Mouse (Mus musculus) splenic B cell, adult 2 months (primary cell): ENCODE data around the gene Itih3.

ENCODE experiments used
- DNase-seq: peaks from one replicate; pipeline ENCODE4 v3.0.0-alpha.2; 2011; ENCODE audit warnings: low read depth, low spot score
- H3K27me3 ChIP-seq: 2 replicates; pipeline ENCODE4 v1.6.1; 2012; ENCODE audit warnings: mild to moderate bottlenecking, low read length, moderate library complexity, mixed read lengths; ENCODE audit not compliant: control insufficient read depth, poor library complexity, insufficient read depth, severe bottlenecking
- H3K36me3 ChIP-seq: 2 replicates; pipeline ENCODE4 v1.6.1; 2012; ENCODE audit warnings: mild to moderate bottlenecking, low read length, moderate library complexity, mixed read lengths; ENCODE audit not compliant: control insufficient read depth, poor library complexity, insufficient read depth, severe bottlenecking

Gene Itih3

DNA sequence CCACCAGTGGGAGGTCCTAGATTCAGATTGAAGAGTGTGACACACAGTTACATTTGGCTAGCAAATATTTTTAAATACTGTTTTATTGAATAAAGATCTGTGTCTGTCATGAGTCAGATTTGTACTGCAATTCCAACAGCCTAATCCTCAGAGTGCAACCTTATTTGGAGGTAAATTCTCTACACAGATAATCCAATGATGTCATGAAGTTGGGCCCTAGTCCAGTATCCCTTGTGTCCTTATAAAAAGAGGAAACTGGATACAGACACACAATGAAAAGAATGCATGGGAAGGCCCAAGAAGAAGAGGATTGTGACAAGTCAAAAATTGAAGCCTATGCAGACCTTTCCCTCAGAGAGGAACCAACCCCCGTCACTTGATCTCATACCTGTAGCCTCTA, 7.0 kb downstream of the Itih3 start:
- Histone ChIP-seq H3K36me3 (no peaks in the 10 kb centered on the region), H3K27me3 (no peaks in the 10 kb centered on the region)
- DNase-seq, result no peak

DNA sequence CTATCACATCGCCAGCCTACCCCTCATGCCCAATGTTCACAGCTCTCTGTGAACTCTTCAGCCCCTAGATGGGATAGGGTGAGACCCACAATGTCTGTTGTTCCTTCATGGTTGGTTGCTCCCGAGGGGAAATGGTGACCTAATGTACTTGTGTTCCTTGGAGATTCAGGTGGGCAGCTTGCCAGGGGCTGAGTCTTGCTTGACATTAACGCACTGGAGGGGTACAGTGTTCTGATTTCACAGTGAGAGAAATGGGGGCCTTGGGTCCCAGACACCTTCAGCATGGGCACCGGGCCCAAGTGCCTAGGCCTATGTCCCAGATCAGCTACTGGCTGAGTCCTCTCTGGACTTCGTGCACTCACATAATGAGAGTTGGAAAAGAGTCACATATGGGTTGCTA, 10.2 kb downstream of the Itih3 start:
- DNase-seq, result no peak
- H3K27me3 ChIP-seq, result no peaks in the 10 kb centered on the region
- no peaks in the 10 kb centered on the region for H3K36me3 ChIP-seq

DNA sequence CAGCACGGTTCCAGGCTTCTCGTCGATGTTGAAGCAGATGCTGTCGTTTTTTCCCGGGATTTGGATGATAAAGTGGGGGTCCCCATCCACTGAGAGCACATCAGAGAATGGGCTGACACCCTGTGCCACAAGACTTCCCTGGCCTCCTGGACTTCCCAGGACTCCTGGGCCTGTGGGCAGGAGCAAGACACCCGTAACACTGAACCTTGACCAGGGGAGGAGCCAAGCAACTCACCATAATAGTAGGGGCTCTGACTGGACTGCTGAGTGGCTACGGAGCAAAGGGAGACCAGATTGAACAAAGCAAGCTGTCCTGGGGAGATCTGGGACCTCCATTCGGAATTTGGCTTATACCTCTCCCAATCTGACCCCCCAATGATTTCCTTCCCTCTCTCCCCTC, 10.9 kb downstream of the Itih3 start:
- Histone ChIP-seq H3K27me3 (no peaks in the 10 kb centered on the region), H3K36me3 (no peaks in the 10 kb centered on the region)
- no peak for DNase-seq

DNA sequence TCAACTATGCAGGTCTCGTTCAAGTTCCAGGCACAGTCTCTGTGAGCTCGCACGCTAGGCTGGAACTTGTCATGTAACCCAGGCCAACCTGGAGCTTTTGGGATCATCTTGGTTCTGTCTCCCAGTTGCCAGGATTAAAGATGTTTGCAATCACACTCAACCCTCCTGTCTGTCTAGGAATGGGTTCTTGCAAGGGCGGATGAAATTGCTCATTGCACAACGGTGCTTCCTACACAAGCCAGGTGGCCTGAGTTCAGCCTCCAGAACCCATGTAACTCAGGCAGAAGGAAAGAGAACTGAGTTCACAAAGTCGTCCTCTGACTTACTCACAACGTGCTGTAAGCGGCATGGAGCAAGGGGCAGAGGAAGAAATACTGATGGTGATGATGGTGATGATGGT, 12.4 kb downstream of the Itih3 start:
- Histone ChIP-seq H3K36me3 (no peaks in the 10 kb centered on the region), H3K27me3 (no peaks in the 10 kb centered on the region)
- no peak for DNase-seq

DNA sequence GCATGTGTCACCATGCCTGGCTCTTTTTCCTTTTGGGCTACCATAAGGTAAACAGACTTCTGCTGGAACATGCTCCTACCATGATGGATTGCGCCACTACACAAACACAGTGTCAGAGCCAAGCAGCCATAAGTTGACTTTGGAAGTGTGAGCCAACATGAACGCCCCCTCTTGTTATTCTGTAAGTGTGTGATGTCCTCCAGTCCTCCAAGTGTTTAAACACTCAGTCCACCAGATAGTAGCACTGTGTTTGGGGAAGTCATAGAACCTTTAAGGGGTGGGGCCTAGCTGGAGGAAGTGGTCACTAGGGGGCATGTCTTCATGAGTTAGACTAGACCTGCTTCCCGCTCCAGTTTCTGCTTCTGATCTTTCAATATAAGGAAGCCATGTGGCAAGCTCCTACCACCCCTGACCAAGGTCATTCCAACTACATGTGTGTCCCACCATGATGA, 15.7 kb downstream of the Itih3 start:
- DNase-seq, result peak; percentile 54
- Histone ChIP-seq H3K36me3 (no peaks in the 10 kb centered on the region), H3K27me3 (no peaks in the 10 kb centered on the region)

DNA sequence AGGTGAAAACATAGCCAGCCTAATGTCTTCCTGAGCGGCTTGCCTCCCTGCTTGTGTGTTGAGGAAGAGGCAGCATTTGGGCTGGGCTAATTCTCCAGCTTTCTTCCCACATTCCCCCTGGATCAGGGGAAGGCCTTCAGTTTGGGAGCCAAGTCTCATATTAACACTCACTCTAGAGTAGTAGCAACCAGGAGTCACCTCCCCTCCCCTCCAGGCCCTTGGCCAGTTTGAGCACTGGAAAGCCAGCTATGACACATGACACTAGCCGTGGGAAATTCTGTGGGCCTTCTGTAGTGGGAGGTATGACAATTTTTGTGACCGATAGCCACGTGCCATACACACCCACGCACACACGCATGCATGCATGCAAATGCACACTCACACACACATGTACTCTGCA, 17.6 kb downstream of the Itih3 start:
- no peaks in the 10 kb centered on the region for H3K36me3 ChIP-seq
- DNase-seq, result no peak
- H3K27me3 ChIP-seq, result no peaks in the 10 kb centered on the region

DNA sequence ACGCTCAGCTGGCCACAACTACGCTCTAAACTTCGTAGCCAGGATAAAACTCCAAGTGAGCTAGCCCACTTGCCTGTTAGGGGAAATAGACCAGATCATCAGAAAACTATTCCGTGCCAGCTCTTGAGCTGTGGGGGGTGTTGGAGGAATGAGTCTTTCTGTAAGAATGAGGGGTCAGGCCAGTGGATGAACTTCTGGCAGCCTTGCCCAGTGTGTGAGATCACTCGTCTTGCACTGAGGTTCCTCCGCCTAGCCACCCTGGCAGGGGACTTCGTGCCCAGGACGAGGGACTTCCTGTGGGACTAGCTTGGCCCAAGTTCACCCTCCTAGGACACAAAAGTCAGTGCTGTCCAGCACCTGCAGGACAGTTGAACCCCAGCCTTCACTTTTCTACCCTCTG, 19.3 kb downstream of the Itih3 start:
- Histone ChIP-seq H3K36me3 (no peaks in the 10 kb centered on the region), H3K27me3 (no peaks in the 10 kb centered on the region)
- no peak for DNase-seq

DNA sequence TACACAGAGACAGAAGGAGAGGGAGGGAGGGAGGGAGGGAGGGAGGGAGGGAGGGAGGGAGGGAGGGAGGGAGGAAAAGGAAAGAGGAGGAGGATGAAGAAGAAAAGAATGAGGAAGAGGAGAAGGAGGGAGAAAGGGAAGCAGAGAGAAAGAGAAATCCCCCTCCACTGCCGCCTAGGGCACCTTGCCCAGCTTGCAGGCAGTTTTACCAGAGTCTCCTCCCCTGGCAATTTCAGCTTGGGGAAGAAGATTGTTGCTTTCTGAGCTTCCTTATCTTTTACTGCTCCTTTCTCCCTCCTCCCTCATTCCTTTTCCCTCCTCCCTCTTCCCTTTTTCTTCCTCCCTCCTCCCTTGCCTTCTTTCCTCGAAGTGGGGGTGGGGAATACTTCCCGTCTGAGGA, 20.5 kb downstream of the Itih3 start:
- no peak for DNase-seq
- no peaks in the 10 kb centered on the region for H3K36me3 ChIP-seq
- no peaks in the 10 kb centered on the region for H3K27me3 ChIP-seq

DNA sequence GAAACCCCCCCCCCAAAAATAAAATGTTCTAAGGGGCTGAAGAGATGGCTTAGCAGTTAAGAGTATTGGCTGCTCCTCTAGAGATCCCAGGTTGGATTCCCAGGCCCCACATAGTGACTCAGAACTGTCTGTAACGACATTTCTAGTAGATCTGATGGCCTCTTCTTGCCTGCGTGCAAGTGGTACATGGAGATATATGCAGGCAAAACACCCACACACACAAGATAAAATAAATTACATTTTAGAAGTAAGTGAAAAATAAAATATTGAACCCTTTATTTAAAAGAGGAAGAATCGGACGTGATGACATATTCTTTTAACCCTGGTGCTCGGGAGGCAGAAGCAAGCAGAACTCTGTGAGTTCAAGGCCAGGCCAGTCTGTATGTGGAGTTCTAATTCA, 20.9 kb downstream of the Itih3 start:
- Histone ChIP-seq H3K36me3 (no peaks in the 10 kb centered on the region), H3K27me3 (no peaks in the 10 kb centered on the region)
- DNase-seq, result no peak

DNA sequence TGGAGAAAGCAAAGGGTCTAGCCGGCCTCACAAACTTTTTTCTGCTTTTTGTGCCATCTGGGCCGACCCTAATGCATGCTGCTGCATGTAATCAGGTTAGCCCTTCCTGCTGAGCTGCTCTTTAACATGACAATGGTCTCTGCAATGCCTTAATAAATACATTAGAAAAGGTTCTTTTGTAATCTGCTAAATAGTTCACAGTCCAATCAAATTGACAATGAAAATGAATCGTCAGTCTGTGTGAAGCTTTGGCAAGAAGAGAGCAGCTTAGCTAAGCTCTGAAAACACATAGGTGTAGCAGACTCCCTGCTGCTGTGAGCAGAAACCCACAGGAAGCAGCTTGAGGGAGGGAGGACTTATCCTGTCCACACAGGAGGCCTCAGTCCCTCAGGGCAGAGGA, 23.6 kb downstream of the Itih3 start:
- Histone ChIP-seq H3K36me3 (no peaks in the 10 kb centered on the region), H3K27me3 (no peaks in the 10 kb centered on the region)
- DNase-seq, result no peak

DNA sequence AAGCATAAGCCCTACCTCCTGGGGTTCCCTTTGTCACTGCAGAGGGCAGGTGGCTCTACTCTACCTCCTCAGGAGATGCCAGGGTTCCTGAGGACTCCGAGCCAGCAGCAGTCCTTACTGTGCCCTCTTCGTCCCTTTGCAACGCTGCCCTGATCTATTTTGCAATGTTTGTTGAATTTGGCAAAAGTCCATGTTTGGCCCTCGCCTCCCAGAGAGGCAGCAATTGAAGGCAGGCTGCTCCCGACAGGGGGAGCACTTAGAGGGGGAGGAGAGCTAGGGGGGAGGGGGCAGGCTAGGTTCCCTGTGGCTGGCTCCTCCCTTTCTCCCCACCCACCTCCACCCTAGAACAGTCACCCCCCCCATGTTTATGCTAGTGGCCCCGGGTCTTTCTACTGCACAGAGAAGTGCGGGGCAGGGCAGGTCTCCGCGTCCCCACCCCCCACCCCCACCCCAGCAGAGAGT, 35.3 kb downstream of the Itih3 start:
- peak; percentile 7 for DNase-seq
- H3K27me3 ChIP-seq, result no peaks in the 10 kb centered on the region

DNA sequence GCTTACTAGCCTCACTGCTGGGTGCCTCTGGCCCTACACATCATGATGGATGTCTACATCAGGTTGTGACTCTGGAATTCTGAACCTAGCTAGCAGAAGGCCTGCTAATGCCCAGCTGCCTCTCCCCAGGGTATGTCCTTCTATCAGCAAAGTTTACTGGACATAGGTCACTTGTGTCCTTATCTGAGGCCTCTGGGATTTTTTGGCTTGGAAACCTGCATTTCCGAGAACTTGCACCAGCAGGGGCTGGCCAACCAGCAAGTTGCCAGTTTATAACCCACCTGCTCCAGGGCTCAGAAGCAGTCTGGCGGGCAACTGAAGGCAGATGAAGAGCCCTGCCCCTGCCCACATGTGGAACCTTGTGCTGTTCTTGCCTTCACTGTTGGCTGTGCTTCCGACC, 37.4 kb downstream of the Itih3 start, which contains the start of gene Itih4:
Itih4 (plus strand) TSS at position 273 of the 400 bp plus-strand sequence.
- no peaks in the 10 kb centered on the region for H3K27me3 ChIP-seq
- no peak for DNase-seq
- no peaks in the 10 kb centered on the region for H3K36me3 ChIP-seq

More for the DNA sequence above, 35.3 kb downstream of the Itih3 start:
- no peaks in the 10 kb centered on the region for H3K36me3 ChIP-seq

DNA sequence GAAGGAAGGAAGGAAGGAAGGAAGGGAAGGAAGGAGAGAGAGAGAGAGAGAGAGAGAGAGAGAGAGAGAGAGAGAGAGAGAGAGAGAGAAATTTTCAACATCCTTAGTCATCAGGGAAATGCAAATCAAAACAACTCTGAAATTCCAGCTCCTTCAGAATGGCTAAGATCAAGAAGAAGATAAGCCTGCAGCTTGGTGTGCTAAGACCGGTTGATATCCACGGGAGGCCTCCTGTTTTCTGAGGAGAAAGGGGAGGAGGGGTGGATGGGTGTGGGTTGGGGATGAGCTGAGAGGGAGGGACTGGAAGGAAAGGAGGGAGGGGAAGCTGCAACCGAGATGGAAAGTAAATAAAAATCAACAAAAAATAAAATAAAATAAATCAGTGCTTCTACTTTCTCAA, 38.3 kb downstream of the Itih3 start:
- DNase-seq, result no peak

DNA sequence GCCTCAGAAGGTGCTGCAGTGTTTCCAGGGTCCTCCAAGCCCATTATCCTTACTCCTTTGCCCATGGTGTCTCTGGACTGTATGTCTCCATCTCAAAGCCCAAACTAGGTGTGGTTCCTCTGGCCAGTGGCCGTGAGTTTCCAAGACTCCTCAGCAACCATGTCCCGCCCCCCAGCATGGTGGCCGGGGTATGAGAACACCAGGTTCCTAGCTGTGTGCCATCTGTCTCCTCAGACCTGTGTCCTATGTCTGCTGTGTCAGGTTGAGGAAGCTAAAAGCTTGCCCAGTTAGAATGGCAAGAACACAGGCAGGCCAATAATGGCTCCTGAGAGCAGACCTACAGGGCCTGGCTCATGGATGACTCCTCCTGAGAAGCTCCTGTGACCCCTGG, 41.8 kb downstream of the Itih3 start:
- no peaks in the 10 kb centered on the region for H3K36me3 ChIP-seq
- DNase-seq, result no peak
- no peaks in the 10 kb centered on the region for H3K27me3 ChIP-seq

More for the DNA sequence above, 38.3 kb downstream of the Itih3 start:
- H3K36me3 ChIP-seq, result no peaks in the 10 kb centered on the region
- H3K27me3 ChIP-seq, result no peaks in the 10 kb centered on the region

DNA sequence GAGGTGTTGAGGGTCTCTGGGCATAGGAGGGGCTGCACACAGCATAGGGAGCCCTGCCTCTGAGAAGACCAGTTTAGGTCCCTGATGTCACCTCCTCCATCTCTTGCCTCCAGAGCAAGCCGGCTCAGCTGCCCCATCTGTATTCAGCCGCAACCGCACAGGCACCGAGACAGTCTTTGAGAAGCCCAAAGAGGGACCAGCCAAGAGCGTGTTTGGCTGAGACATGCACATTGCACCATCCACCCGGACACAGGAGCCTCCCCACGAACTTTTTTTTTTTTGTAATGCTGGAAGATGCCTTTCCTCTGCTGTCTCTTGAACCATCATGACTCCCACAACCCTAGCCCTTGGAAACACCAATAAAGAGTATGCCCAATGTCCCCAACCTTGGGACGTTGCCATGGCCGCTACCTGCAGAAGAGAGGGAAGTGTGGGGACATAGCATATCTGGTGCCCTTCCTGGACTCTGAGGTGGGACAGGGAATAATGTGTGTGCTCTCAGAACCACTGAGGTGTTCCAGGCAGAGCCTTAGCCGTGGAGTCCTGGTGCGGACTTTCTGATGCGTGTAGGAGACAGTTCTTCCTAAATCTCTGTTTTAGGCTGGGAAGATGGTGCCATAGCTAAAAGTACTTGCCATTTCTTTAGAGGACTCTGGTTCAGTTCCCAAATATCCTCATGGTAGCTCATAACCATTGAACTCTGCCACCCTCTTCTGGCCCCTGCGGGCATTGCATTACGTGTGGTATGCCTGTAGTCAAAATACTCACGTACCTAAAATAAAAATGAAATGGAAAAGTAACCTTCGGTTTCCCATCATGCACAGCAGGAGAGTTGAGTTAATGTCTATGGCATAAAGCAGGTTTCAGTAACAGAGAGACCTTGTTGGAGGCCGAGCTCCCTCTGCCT, 42.5 kb downstream of the Itih3 start:
- peak; percentile 39 for DNase-seq
- Histone ChIP-seq H3K27me3 (no peaks in the 10 kb centered on the region), H3K36me3 (no peaks in the 10 kb centered on the region)
